Mouse (Mus musculus) T-helper 17 cell (primary cell): ENCODE results near the gene Pnpla2.

Source experiments
- in situ Hi-C, 2 experiments: fragments of 300-600 bp; cut with MboI, MseI; formaldehyde crosslinking; loops; 1 replicate in 1 of 2; 2 replicates in 1 of 2; pipeline ENCODE4 v1.15.1; 2025; ENCODE audit warnings: high pct_unique_total_duplicates in 2 of 2

Pnpla2 gene

DNA sequence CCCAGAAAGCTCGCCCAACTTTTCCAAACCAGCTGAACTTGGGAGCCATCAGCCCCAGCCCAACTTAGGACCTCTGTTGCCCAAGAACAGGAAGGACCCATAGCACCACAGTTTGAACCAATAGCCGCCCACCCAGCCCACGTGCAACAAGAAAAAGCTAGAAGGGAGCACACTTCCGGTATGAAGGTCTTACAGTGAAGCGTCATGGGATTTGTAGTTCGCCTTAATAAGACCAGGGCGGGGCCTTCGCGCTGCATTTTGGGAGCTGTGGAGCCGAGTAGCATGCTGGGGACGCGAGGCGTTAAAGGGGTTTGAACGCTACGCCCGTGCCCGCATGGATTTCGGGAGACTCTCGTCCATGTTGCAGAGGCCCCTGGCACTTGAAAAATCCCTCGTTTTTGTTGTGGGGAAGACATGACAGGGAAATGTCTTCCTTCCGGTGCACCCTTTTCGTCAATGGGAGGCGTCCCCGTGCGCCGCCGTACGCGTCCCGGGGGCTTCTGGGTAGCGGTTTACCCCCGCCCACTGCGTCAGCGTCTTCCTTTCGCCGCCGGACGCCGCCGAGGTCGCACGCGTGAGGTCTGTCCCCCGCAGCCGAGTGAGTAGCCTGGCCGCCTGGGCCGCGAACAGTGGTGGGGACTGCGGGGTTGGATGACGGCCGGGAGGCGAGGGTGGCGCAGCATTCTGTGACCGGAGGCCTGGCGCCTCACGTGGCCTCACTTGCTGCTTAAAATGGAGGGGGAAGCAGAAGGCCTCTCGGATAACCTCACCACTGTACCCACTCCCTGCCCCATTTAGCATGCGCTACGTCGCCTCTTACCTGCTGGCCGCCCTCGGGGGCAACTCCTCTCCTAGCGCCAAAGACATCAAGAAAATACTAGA, 7.6 kb upstream of the Pnpla2 start, which contains the start of gene Rplp2:
Gene Rplp2, plus strand, starts transcription at position 261 of the 882 bp plus-strand sequence.
- in situ Hi-C loops: no loop called here

DNA sequence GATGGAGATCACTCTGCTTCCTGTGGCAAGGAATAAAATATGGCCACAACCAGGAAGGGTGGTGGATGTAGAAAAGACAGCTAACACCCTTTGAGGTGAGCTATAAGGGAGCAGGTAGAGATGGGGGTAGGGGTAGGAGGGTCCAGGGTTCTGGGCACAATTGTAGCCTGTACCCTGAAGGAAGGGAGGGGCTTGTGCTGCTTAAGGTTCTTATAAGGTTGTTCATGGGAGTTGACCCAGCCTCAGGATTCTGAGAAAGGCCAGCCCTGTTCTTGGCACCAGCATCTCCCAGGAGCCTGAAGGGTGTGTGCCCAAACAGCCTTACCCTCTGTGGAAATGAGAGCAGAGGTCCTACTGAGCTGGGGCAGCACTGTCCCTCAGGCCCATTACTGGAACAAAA, 3.1 kb upstream of the Pnpla2 start:
- in situ Hi-C loops: no loop called here

DNA sequence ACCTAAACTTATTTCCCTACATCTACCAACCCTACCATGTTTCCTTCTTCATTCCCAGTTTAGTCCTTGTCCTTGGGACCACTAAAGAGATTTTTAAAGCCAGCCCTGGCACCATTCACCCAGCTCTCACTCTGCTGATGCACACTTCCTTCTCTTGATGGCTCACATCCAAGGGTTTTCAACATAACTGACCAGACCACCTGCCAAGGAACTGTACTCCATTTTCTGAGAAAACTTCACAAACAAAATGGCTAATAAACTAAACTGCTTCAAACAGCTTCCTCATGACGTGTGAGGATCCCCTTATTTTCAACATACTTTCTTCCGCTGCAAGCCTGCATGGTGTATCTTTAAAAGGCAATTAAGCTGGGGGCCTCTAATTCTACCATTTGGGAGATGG, 1.4 kb upstream of the Pnpla2 start:
- in situ Hi-C loops: no loop called here

DNA sequence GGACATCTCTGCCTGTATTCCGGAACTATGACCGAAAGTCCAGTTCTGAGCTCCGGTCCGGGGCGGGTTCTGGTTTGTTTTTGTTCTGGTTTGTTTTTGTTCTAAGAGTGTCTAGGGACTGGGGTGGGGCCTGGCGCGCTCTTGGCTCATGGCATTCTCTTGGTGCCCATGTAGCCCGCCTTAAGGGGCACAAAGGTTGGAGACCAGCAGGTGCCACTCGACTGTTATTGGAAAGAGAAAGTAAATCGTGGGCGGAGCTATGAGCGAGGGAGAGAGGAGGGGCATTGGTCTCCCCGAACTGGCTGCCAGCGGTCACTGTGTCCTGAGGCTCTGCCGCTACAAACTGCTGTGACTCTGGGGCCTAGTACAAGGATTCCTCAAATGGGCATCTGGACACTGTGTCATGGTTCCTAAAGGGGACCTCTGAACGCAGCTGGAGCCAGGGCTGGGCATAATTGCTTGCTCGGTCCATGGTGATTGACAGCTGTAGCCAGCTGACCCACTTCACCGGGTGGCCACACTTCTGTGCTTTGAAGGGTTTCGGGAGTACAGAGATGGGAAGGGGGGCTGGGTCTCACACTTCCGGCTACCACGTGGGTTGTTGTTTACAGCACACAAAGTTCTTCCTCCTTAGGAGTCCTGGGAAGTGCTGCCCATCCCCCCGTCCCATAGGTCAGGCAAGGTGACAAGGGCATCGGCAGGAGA, 764 bp downstream of the Pnpla2 start:
- in situ Hi-C loops: loop anchor here in 1 of 2 experiments (5.0 kb wide), 1 partner anchor 43 kb away; the partner anchor contains the start of gene Gatd1

DNA sequence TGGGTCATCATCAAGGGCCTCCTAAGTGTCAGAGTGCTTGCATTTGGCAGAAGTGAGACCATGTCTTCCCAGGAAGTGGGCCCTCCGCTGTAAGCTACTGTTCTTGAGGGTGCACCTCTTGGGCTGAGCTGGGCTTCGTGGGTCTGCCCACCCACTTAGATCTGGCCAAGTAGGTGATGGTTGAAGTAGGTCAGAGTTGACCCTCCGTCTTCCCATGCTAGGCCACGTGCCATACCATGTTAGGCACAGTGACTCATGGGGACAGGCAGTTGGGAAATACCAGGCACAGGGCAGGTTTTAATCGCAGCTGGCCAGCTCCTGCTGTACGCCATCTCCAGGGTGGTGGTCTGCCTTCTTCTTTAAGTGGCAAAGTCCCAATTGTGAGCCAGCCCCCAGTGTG, 1.7 kb downstream of the Pnpla2 start:
- in situ Hi-C loops: loop anchor here in 1 of 2 experiments (5.0 kb wide), 1 partner anchor 44 kb away; the partner anchor contains the start of gene Gatd1

DNA sequence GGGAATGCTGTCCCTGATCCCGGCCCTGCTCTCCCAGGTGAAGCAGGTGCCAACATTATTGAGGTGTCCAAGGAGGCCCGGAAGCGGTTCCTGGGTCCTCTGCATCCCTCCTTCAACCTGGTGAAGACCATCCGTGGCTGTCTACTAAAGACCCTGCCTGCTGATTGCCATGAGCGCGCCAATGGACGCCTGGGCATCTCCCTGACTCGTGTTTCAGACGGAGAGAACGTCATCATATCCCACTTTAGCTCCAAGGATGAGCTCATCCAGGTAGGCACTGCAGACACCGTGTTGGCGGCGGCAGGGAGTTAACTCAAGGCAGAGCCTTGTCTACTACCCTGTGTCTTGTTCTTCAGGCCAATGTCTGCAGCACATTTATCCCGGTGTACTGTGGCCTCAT, 2.2 kb downstream of the Pnpla2 start:
- in situ Hi-C loops: loop anchor here in 1 of 2 experiments (5.0 kb wide), 1 partner anchor 45 kb away; the partner anchor contains the start of gene Gatd1

DNA sequence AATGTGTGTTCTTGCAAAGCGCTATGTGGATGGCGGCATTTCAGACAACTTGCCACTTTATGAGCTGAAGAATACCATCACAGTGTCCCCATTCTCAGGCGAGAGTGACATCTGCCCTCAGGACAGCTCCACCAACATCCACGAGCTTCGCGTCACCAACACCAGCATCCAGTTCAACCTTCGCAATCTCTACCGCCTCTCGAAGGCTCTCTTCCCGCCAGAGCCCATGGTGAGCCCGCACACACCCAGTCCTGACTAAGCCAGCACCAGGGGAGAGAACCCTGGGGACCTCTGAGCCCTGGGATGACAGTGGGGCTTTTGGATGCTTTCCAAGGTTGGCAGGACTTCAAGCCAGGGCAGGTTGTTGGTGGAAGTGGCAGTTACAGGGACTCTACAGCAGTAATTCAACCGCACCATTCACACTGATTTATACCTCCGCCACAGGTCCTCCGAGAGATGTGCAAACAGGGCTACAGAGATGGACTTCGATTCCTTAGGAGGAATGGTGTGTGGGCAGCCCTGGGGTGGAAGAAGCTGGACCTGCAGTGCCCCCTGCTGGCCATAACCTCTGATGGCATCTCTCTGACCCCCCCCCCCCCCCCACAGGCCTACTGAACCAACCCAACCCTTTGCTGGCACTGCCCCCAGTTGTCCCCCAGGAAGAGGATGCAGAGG, 3.1 kb downstream of the Pnpla2 start:
- in situ Hi-C loops: loop anchor here in 1 of 2 experiments (5.0 kb wide), 1 partner anchor 46 kb away; the partner anchor contains the start of gene Gatd1

DNA sequence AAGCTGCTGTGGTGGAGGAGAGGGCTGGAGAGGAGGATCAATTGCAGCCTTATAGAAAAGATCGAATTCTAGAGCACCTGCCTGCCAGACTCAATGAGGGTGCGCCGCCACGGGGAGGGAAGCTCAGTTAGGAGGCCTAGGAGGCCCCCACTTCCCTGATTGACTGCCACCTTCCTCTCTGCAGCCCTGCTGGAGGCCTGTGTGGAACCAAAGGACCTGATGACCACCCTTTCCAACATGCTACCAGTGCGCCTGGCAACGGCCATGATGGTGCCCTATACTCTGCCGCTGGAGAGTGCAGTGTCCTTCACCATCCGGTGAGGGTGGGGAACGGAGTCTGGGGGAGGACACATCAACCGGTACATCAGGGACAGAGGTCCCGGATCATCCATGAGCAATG, 3.7 kb downstream of the Pnpla2 start:
- in situ Hi-C loops: loop anchor here in 1 of 2 experiments (5.0 kb wide), 1 partner anchor 46 kb away; the partner anchor contains the start of gene Gatd1

DNA sequence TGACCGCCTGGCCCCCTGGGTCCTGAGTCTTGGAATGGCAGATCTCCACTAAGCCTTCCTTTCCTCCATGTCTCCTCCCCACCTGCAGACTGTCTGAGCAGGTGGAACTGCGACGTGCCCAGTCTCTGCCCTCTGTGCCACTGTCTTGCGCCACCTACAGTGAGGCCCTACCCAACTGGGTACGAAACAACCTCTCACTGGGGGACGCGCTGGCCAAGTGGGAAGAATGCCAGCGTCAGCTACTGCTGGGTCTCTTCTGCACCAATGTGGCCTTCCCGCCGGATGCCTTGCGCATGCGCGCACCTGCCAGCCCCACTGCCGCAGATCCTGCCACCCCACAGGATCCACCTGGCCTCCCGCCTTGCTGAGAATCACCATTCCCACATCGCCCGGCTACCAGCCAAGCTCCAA, 4.3 kb downstream of the Pnpla2 start:
- in situ Hi-C loops: loop anchor here in 1 of 2 experiments (5.0 kb wide), 1 partner anchor 47 kb away; the partner anchor contains the start of gene Gatd1

DNA sequence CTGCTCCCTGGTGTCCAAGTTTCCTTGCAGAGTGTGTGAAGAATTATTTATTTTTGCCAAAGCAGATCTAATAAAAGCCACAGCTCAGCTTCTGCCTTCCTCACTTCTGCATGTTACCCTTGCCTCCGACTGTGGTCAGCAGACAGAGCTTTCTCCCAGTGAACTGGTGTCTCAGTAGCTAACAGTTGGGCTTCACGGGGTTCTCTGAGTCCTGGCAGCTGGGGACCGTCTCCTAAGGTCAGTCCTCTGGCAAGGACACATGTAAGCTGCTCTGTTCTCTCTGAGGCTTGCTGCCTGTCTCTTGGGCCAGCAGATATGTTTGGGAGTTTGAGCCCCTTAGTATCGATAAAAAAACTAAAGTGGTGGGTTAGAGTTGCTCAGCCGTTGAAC, 5.0 kb downstream of the Pnpla2 start:
- in situ Hi-C loops: no loop called here

DNA sequence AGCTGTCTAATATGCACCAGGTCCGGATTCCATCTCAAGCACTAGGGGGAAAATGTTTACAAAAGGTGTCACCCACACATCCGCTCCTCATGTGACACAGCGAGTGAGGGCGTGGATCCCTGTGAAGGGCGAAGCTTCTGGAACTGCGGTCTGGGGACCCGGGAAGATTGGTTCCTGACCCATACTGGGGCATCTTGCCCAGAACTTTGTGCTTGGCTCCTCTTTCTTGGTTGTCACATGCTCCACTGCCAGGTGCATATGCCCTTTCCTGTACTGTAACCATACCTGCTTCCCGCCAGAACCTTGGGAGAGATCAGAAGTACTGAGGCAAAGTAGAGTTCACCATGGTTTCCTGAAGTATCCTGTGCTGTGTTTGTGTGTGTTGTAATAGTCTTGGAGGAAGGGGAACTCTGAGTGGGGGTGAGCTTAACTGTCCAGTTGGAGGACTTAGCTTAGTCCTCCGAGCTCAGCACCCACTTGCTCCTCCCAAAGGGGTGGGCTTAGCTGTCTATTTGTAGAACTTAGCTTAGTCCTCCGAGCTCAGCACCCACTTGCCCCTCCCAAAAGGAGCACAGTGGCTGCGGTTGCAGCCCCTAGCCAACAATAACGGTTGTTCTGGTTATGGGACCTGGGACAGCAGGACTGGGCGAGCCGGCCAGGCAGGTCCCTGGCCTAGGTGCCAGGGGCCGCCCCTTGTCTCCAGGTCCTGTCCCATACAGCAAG, 5.6 kb downstream of the Pnpla2 start, which contains the start of gene Cracr2b:
Gene Cracr2b, plus strand, starts transcription at position 704 of the 723 bp plus-strand sequence.
- in situ Hi-C loops: no loop called here

DNA sequence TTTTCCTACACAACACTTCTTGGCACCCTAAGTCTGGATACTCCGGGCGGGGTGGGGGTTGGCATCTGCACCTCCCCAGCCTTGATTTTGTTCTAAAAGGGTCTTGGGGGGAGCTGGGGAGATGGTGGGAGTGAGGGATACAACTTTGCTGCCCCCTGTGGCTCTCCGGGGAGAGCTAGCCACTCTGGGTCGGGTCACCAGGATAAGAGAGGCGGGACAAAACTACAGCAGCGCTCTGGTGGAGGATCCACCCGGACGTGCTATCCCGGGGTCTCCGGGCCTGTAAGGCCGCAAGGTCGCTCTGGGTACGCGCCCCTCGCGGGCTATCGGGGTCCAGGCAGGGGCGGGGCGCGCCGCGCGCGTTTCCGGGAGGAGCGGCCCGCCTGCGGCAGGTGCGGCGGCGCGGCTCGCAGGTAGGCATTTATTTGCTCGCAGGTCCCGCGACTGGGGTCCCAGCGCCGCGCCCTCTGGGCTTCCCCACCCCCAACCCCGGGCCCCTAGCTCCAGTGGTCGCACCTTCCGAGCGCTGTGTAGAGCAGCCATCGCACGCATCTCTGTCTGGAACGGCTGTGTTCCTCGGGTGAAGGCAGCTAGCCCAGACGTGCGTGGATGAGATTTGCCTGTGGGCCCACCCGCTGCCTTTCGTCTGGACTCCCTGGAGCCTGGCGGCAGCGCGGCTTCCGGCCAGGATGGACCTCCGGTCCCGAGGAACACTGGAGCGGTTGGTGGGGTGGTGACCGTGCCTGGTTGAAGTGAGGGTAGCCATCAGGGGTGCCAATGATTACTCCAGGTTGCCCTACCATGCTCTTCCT, 6.7 kb downstream of the Pnpla2 start:
- in situ Hi-C loops: no loop called here

DNA sequence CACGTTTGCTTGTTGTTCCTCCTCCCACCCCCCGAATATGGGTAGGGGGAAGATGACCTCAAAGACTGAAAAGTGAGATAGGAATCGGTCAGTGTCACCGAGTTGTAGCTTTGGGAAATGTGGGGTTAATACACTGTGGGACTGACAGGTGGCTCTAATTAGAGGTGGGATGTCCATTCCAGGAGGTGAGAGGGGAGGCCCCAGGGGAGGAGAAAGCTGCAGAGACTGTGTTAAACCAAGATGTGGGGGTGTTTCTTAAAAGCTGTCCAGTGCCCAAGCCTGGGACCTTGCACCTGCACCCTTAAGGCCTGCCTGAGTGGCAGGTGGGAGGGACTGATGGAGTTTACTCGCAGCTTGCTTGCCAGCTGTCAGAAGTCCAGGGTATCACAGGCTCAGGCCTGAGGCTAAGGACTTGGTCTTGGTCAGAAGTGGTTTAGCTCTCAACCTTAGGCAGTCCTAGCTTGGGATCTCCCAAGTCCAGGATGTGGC, 7.4 kb downstream of the Pnpla2 start:
- in situ Hi-C loops: no loop called here

DNA sequence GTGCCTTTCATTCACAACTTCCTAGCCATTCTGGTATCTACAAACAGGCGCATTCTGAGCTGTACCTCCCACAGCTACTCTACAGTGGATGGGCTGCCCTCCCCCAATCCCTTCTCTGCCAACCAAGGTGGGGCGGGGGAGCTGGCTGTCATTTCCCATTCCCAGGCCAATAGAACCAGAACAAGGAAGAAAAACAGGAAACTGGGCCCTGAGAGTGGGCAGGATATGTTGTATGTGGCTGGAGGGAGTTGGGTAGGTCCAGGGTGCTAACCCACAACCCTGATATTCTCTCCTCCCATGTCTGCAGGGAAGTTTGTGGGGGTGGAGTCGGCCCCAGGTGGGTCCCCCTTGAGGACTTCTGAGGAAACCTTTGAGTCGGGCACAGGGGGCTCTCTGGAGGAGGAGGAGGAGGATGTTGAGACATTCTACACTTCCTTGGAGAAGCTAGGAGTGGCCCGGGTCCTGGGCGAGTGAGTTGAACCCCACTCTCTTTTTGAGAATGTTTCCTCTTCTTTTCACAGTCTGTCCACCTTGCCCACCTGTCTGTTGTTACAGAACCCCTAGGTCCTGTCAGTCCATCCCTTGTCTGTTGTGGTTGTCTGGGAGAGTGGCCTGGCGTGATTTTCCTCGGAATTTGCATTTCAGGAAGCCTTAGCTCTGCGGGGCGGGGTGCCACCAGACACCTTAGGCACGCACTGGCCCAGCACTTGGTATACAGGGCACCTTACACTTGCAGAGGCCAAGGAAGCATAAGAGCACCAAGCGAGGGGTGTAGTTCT, 9.0 kb downstream of the Pnpla2 start:
- in situ Hi-C loops: no loop called here

DNA sequence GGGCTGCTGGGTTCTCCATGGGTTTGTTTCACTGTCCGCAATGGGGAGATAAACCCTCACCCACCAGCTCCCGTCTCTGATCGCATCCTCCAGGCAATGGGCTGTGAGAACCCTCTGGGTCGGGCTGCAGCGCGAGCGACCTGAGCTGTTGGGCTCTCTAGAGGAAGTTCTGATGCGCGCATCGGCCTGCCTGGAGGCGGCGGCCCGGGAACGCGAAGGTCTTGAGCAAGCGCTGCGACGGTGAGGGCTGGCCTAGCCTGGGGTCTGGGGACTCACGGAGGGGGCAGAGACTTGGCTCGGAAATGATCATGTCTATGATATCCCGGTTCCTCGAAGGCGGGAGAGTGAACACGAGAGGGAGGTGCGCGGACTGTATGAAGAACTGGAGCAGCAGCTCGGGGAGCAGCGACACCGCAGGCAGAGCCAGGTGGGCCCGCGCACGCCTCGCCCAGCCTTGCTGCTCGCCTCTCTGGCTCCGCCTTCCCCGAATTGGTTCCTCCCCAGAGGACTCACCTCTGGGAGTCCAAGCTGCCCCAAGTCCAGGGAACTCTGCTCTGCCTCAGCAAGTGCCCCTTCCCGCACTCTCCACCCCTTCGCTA, 9.7 kb downstream of the Pnpla2 start:
- in situ Hi-C loops: no loop called here

DNA sequence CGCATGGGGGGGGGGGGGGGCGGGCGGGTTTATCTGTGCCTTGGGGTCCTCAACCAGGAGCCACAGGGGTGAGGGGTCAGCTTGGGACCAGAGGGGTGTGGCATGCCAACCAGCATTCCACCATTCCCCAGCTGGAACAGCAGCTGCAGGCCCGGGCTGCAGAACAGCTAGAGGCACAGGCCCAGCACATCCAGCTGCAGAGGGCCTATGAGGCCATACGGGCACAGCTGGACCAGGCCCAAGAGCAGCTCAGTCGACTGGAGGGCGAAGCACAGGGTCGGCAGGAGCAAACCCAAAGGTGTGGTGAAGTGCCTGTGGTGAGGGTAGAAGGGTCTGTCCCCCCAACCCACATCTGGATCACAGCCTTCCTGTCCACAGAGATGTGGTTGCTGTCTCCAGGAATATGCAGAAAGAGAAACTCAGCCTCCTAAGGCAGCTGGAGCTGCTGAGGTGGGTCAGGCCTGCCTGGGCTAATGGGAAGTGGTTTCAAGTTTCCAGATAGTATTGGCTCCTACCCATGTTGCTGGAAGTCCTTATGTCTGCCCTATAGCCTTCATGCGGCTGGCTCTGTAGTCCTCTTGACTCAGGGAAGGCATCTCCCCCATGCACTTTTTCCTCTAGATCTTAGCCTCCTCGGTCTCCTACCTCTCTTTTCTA, 10.5 kb downstream of the Pnpla2 start:
- in situ Hi-C loops: no loop called here

DNA sequence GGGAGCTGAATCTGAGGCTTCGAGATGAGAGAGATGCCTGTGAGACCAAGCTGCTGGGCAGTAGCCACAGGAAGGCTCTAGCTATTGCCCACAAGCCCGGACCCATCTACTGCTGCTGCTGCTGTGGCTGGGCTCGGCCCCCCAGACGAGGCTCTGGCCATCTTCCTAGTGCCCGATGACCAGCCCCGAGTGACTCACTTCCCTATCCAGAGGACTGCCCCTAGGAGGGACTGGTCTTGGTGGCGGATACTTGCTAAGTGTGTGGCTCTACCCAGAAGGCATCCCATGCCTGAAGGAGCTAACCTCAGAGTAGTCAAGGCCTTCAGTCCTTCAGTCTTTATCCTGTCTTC, 11.0 kb downstream of the Pnpla2 start:
- in situ Hi-C loops: no loop called here

DNA sequence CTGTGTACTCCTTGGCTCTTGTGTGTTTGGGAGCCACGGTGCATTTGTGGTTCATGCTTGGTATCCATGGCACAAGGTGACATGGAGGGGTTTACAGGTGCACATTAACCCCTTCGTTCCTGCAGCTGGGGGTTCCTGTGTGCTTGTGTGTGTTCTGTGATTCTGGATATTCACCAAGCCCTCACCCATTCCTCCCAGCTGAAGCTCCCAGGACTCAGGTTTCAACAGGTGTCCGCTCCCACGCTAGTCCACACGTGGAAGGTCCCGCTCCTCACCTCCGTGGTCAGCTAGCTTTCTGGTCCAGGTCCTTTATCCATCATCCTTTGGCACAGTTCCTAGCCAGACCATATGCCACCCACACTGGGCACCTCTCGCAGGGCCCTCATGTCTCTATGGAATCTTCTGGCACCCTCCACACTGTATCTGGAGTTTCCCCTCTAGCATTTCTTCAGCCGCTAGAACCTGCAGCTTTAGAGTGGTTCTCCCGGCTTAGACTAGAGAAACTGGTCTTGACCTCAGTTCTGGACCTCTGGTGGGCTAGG, 11.7 kb downstream of the Pnpla2 start:
- in situ Hi-C loops: no loop called here
